20 mouse cellular contexts compared by ENCODE assay signal in the genomic region with DNA sequence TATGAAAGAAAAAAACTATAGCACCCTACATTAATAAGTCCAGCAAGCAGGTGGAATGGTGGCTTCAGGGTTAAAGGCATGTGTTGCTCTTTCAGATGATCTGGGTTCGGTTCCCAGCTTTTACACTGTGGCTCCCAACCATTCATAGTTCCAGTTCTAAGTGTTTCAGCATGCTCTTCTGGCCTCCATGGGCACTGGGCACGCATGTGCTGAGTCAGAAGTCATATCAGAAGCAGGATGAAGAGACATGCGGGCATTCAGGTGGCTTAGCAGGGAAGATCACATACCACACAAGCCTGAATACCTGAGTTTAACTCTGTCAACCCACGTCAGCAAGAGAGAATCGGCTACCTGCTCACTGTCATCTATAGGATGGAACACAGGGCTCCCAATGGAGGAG. TPM values are rescaled to one million over a fixed set of nuclear protein-coding genes. Genes with fewer than 3 reads are reported as not detected.
DNase-seq lines count a peak whose midpoint lies in the region; ATAC-seq and TF ChIP-seq lines count a peak whose summit lies in the region.
"Had no signal": no experiment of that assay in that cellular context is flagged by ENCODE, and none has a peak within 500 bp of the region (broad histone marks: within the 10 kb centered on the region; RNA-seq: fewer than 3 reads in every experiment).

No protein-coding gene starts in this region.

- H3K36me3 ChIP-seq in liver, postnatal 0 days (replicated peaks; ENCODE audit: insufficient read depth, low read length) = no peaks in the 10 kb centered on the region
- no peaks in the 10 kb centered on the region for H3K36me3 ChIP-seq in midbrain, embryonic 13.5 days
- H3K36me3 ChIP-seq: embryonic facial prominence, embryonic 10.5 days; G1E; heart, embryonic 12.5 days had no signal

- H3K4me1 ChIP-seq in liver, postnatal 0 days (ENCODE audit: insufficient read depth) = peaks cover 12% of the 10 kb centered on the region; the same call in 1 of the 2 replicates
- H3K4me1 ChIP-seq in midbrain, embryonic 13.5 days (replicated peaks) = no peaks in the 10 kb centered on the region
- H3K4me1 ChIP-seq: embryonic facial prominence, embryonic 10.5 days; forebrain, embryonic 13.5 days had no signal

- no peak for TF ChIP-seq CTCF in liver, postnatal 0 days (IDR thresholded peaks at IDR 0.05; ENCODE audit: low read depth)

- no peaks in the 10 kb centered on the region for H3K9me3 ChIP-seq in liver, postnatal 0 days (ENCODE audit: low read length)
- no peaks in the 10 kb centered on the region for H3K9me3 ChIP-seq in midbrain, embryonic 13.5 days
- H3K9me3 ChIP-seq: embryonic facial prominence, embryonic 10.5 days; forebrain, embryonic 13.5 days; G1E; heart, embryonic 12.5 days had no signal

- no peak overlapping the region for H3K9ac ChIP-seq in liver, postnatal 0 days (replicated peaks)
- no peak overlapping the region for H3K9ac ChIP-seq in midbrain, embryonic 13.5 days (replicated peaks)
- H3K9ac ChIP-seq: forebrain, embryonic 13.5 days; forebrain, postnatal 0 days; heart, embryonic 12.5 days had no signal

- no peak for TF ChIP-seq EP300 in liver, postnatal 0 days (IDR thresholded peaks at IDR 0.05; ENCODE audit: low read depth)

- no peak for ATAC-seq in liver, postnatal 0 days
- no peak for ATAC-seq in midbrain, embryonic 13.5 days
- ATAC-seq: CD4-positive, CD25-positive, alpha-beta regulatory T cell, adult 4 months; forebrain, embryonic 13.5 days; forebrain, postnatal 0 days had no signal

- intact Hi-C loops in heart, postnatal 10 days (cut with DNase I) = no loop called here

- no peak overlapping the region for H3K4me2 ChIP-seq in liver, postnatal 0 days (ENCODE audit: low read depth, low read length)
- no peak overlapping the region for H3K4me2 ChIP-seq in midbrain, embryonic 13.5 days (replicated peaks)
- H3K4me2 ChIP-seq: forebrain, embryonic 13.5 days; heart, embryonic 12.5 days had no signal

- H3K27me3 ChIP-seq in liver, postnatal 0 days (ENCODE audit: insufficient read depth, low read length) = no peaks in the 10 kb centered on the region
- H3K27me3 ChIP-seq in midbrain, embryonic 13.5 days = no peaks in the 10 kb centered on the region
- H3K27me3 ChIP-seq: forebrain, embryonic 13.5 days; heart, embryonic 12.5 days had no signal

- H3K4me3 ChIP-seq in liver, postnatal 0 days (ENCODE audit: low read depth, low read length) = no peak overlapping the region
- H3K4me3 ChIP-seq in midbrain, embryonic 13.5 days (replicated peaks) = no peak overlapping the region
- H3K4me3 ChIP-seq: embryonic facial prominence, embryonic 10.5 days; forebrain, embryonic 13.5 days; heart, embryonic 12.5 days had no signal

- WGBS in liver, postnatal 0 days (ENCODE audit: insufficient replicate concordance) = 72% methylated on average over 5 of the region's 5 CpGs
- 88% methylated on average over 5 of the region's 5 CpGs for WGBS in midbrain, embryonic 13.5 days

- DNase-seq in heart, adult 11 months = peak; percentile 76
- DNase-seq in heart, postnatal 10 days = no peak
- DNase-seq in liver, postnatal 0 days = no peak
- no peak for DNase-seq in liver
- peak; percentile 41 for DNase-seq in kidney, postnatal 14 days
- DNase-seq in cerebellum, postnatal 4 days (ENCODE audit: low spot score in 2 of 2) = no peak
- DNase-seq: adrenal gland, postnatal 10 days; B cell, adult 2 months; cerebellum, adult 18-20 months; cerebellum, adult 9-11 months; cerebellum, postnatal 36 days; forebrain, postnatal 0 days; gastrocnemius, postnatal 14 days; heart, postnatal 36 days had no signal

- peak overlapping the region; percentile 53; the same call in 1 of the 2 replicates for H3K27ac ChIP-seq in liver, postnatal 0 days (ENCODE audit: low read depth)
- H3K27ac ChIP-seq in midbrain, embryonic 13.5 days = no peak overlapping the region
- H3K27ac ChIP-seq: embryonic facial prominence, embryonic 10.5 days; forebrain, embryonic 13.5 days had no signal

RNA-seq across cellular contexts. Expression of gene Slc16a12, which starts 28.1 kb away (rescaled TPM):
- 1 to 10 TPM; 4.7 to 5.8 TPM for total RNA-seq in heart, postnatal 10 days (2021)
- polyA plus RNA-seq in liver, postnatal 0 days (2015; fragmentation: Nextera tagmentation; extraction: Ambion mirVana) = 17.1 and 22.6 TPM in 2 replicates
- polyA plus RNA-seq in midbrain, embryonic 13.5 days (2015; fragmentation: Nextera tagmentation; extraction: Ambion mirVana) = 2.1 and 2.3 TPM in 2 replicates
- polyA plus RNA-seq: CD4-positive, CD25-positive, alpha-beta regulatory T cell, adult 4 months; G1E had no signal

Comparison
In these comparisons a context has a peak if more than half of its experiments do, and no peak if none do; other contexts are left out.
1. DNase-seq: peak in heart, adult 11 months (single experiment) and kidney, postnatal 14 days (single experiment); none in heart, postnatal 10 days (0 of 2), liver, postnatal 0 days (single experiment), liver (single experiment) and cerebellum, postnatal 4 days (0 of 2).